ENCODE assay signal across 7 mouse cellular contexts in genomic region chr4:118292741-118293306, GRCm38 (mm10). TPM values are rescaled to one million over a fixed set of nuclear protein-coding genes. Genes with fewer than 3 reads are reported as not detected.
DNase-seq lines count a peak whose midpoint lies in the region; ATAC-seq and TF ChIP-seq lines count a peak whose summit lies in the region.

No protein-coding gene starts in this region.

- H3K27ac ChIP-seq in gastrocnemius, adult 2 months = no peak overlapping the region

- peak; percentile 54 for ATAC-seq in CD4-positive, CD25-positive, alpha-beta regulatory T cell, adult 4 months

- no peak overlapping the region for H3K4me3 ChIP-seq in gastrocnemius, adult 2 months

- peak; percentile 100 for TF ChIP-seq CTCF in gastrocnemius, adult 2 months (IDR thresholded peaks at IDR 0.05)

- peak; percentile 70 for DNase-seq in MN1 (ENCODE audit: low spot score)
- peak; percentile 74 for DNase-seq in cerebellum, adult 8-10 months
- peak; percentile 84 for DNase-seq in gastrocnemius, adult 2 months
- peak; percentile 73 for DNase-seq in layer of hippocampus, adult 9-11 months
- peak; percentile 89 for DNase-seq in lung, postnatal 36 days
- peak; percentile 43 to 66 for DNase-seq in spleen, adult 18-20 months

- intact Hi-C loops in gastrocnemius, adult 2 months (cut with DNase I) = loop anchor here (1.0 to 10.0 kb wide), 4 partner anchors 77 to 468 kb away; partner anchors contain the start of gene Artn

RNA-seq across cellular contexts. Expression of gene Ptprf, which starts 1.6 kb away (rescaled TPM):
- polyA plus RNA-seq in CD4-positive, CD25-positive, alpha-beta regulatory T cell, adult 4 months (2017; shearing (Covaris generic)) = under 1 TPM; 0.39 to 0.65 TPM
- total RNA-seq in gastrocnemius, adult 2 months (2021) = 1 to 10 TPM; 1.5 to 2.5 TPM
